Mouse (Mus musculus) kidney, postnatal 10 days (tissue): Measurements from ENCODE around the gene Nxnl1.
A peak's percentile ranks its signal among the peaks of the same experiment; 100 is the strongest.

ENCODE experiments used
- DNase-seq: peaks from one replicate; pipeline ENCODE4 v3.0.0; 2021; ENCODE audit warnings: mixed read lengths

Nxnl1 gene

DNA sequence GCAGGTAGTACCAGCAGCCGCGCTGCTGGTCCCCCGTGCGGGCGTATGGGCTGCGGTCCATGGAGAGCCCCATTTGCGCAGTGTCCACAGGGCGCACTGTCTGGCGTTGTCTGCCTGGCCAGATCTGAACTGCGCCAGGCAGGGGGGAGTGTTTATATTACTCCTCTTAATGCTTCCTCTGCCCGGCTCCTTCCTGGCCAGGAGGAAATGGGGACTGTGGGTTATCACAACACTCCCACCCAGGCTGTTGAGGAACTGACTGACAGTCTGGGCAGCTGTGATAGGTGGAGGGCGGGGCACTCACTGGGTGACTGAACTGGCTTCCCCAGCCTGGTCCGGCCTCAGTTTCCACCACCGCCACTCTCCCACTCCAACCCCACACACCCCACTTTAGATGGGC is 54.8 kb downstream of the Nxnl1 start, which contains the start of gene Plvap:
Plvap (minus strand) TSS at position 109 of the 400 bp plus-strand sequence.
- peak; percentile 64 for DNase-seq
